Mouse (Mus musculus): ENCODE results near the gene M6pr.
"Not testable (repeated sequence)": the region's sequence is repeated elsewhere in the genome, so short reads cannot be mapped to it uniquely, and the experiment has no call there.

The M6pr gene

DNA sequence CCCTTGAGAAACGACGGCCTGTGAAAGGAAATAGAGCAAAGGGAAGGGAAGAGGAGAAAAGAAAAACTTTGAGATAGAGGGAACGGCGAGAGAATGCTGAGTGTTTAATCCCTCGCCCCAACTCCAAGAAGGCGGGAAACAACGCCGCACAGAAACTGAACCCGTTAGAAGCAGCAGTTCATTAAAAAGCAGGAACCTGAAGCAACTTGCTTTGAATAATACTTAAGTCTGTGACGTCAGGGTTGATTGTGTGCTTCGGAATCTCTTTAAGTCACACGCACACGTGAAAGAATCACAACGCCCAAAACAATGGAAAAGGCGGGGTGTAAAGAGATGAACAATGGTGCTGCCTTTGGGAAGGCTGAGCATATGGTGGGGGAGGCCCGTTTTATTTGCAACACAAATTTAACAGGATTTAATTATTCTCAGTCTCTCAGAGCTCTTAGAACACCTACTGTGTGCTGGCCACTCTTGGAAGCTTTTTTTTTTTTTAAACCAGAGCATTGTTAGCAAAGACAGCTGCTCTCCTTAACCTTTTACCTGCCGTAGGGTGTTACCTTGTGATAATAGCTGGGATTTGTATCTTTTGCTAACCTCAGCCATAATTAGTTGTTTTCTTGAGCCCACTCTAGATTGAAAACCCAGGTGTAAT is 32.0 kb downstream of the M6pr start, which contains the start of gene Phc1:
Phc1 (minus strand) TSS at position 213 of the 652 bp plus-strand sequence.
- in situ Hi-C loops (cut with MboI, MseI), result no loop called here

DNA sequence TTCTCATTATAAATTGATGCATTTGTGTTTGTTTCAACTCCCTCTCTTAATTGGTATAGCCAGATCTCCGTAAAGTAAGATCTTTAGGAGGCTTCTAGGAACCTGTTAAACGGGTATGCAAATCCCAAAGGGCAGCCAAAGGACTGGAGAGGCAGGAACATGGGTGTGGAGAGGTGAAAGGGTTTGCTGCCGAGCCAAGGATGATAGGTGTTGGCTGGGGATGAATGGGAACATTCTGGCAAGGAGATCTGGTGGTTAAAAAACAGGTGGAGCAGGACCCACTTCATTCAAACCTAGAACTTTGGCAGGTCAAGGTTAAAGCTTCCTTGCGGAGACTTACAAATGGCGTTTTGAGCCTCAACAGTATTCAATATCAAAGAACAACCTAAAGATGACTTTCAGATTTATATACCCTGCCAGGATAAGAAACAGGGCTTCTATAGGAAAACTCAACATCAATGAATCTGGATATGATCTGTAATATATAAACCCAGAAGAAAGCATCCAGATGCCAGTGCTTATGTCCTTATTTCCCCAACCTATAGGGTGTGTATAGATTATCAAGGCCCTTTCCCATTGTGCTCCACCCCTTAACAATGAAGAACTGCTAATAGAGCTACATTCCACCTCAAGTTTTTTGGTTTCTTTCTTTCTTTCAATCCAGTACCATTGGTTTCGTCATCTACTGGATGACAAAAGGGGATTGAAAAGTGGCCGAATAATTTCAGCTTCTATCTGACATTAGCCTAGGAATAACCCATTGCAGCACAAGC is 32.7 kb downstream of the M6pr start:
- in situ Hi-C loops (cut with MboI, MseI), result no loop called here

DNA sequence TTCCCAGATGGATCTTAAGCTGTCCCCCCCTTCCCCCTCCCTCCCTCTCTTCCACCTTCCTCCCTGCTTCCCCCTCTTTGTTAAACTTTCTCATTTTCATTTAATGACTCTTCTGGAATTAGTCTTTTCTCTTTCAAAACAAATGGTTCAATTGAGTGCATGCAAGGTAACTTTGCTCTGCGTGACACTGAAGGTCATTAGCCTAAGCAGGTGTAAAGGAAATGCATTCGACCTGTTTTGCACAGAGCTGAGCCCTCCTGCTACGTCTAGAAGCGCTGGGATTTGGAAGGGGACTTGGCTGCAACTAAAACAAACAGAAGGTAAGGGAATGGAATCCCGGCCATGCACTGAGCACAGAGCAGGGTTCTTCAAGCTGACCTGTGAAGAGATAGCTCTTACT is 33.6 kb downstream of the M6pr start:
- in situ Hi-C loops (cut with MboI, MseI), result no loop called here

DNA sequence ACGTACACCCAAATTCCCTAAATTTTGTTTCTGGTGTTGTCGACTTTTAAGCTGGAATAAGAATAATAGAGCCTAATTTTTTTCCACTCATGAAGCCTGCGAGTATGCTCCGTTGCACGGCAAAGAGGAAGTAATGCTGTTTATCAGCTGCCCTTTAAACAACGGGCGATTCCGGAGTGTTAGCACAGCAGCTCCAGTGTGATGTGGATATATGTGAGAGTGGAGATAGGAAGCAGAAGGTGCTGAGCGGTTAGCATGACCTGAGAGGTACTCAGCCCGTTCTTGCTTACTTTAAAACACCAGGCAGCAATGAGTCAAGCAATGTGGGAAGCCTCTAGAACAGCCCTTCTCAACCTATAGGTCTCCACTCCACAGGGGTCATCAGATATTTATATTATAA is 35.2 kb downstream of the M6pr start:
- in situ Hi-C loops (cut with MboI, MseI), result no loop called here

DNA sequence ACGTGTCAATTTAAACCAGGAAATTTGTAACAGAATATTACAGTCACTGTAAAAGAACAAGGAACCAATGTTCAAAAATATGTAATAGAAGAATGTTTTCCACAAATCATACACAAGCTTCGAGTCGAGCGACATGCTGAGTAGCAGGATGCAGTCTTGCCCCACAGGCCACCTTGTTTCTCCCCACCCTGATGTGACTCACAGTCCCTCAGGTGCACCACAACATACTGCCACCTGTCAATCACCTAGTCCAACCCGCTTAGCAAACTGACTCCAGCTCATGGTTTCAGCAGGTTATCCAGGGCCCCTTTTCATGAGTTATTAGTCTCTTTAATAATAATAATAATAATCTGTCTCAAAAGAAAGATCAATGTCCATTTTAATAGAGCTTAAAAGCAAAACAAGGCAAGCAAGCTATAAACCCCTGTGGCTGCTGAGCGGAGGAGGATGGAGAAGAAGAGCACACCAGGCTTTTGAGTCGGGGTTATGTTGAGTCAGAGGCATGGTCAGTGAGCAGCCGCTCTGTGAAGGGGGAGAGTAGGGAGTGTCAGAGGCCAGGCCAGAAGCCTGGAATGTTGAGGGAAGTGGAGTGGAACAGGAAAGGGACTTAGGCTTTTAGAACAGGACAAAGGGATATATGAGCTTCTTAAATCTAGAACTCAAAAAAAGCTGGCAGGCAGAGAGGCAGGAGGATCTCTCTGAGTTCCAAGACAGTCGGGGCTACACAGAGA is 36.0 kb downstream of the M6pr start:
- in situ Hi-C loops (cut with MboI, MseI), result no loop called here

DNA sequence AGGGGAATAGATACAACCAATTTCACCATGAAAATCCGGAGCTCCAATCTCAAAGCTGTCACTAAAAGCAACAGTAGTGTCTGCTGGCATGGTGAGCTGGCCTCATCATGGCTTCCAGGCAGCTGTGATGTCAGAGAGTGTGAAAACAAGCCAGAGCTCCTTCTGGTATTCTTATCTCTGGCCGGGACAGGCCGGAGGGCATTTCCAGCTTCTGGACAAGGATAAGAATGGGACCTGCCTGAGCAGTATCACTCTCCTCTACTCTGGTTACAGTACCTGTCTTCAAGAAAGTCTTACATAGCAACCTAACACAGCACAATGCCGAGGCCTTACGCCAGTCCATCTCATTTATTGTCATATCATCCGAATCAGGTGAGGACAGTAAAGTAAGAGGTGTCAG is 37.2 kb downstream of the M6pr start:
- in situ Hi-C loops (cut with MboI, MseI), result no loop called here

DNA sequence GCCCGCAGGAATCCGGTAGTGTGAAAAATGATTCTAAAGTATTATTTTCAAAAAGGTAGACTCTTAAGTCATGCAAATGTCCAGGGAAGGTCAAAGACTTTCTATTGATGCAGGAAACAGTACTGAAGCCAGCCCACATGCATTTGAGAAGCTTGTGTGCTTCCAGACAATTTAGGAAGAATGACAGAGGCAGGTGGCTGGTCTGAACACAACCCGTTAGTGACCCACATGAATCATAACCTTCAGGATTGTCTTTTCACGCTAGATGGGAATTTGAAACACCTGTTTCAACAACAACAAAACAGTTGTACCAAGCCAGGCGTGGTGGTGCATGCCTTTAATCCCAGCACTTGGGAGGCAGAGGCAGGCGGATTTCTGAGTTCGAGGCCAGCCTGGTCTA is 37.9 kb downstream of the M6pr start:
- in situ Hi-C loops (cut with MboI, MseI), result no loop called here

DNA sequence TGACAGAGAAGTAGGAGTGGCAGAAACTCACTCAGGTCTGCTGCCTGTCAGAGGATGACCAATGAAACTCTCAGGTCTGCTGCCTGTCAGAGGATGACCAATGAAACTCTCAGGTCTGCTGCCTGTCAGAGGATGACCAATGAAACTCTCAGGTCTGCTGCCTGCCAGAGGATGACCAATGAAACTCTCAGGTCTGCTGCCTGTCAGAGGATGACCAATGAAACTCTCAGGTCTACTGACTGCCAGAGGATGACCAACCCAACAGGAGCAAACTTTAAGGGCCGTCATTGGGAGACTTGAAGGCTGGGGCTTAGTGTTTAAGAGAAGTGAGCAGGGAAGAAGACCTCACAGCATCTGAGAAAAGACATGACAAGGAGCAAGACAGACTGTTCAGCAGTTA is 38.8 kb downstream of the M6pr start:
- in situ Hi-C loops (cut with MboI, MseI), result not testable (repeated sequence)

DNA sequence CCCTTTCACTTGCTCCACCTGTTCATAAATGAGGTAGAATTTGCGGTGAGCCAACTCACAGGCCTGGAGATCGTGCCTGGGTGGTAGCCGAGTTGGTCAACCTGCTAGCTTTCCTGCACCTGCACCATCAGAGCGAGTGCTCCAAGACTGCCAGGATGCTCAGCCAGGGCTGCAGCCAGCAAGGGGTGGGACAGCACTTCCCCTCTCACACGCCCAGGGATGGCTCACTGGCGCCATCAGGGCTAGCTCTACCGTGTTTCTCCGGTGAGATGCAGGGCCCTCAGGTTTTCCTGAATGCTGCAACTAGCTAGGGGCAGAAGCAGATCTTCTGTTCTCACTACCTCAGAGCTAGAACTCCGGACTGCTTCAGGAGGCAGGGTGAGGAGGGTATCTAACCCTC is 47.4 kb downstream of the M6pr start:
- in situ Hi-C loops (cut with MboI, MseI), result no loop called here

DNA sequence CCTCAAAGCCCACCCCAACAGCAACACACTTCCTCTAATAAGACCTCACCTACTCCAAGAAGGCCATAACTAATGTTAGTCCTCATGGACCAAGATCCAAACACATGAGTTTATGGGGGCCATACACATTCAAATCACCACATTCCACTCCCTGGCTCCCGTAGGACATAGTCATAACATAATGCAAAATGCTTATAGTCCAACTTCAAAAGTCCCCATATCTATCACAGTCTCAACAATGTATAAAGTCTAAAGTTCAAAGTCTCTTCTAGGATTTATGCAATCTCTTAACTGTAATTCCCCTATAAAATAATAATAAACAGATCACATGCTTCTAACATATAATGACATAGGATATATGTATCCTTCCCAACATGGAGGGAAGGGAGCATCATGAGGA is 48.6 kb downstream of the M6pr start:
- in situ Hi-C loops (cut with MboI, MseI), result no loop called here

DNA sequence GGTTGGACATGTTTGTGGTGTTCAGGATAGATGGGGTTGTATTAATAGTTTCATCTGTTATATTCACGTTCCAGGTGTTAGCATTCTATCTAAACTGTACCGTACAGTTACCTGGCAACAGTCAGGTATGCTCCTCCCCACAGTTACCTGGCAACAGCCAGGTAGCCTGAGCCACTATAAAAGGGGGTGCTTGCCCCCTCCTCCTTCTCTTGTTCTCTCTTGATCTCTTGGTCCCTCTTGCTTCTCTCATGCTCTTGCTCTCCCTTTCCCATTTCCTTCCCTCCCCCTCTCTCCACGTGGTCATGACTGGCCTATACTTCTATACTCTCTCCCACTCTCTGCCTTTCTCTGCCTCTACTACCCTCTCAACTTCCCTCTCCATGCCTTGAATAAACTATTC is 57.2 kb downstream of the M6pr start:
- in situ Hi-C loops (cut with MboI, MseI), result no loop called here

DNA sequence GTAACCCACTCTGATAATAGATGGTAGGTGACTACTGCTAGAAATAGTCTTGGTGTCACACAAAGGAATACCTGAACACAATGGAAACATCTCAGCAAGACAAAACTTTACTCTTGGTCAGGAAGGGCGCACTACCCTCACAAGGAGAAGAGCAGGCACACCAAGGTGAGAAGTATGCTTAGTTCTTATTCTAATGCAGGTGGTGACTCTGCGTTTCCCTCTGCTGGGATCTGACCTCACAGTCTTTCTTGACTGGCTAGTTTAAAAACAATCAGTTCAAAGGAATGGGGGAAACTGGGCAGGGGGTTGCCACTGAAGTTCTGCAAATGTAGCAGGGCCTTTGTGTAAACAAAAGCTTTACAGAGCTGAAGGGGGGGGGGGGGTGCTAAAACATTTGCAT is 57.8 kb downstream of the M6pr start:
- in situ Hi-C loops (cut with MboI, MseI), result no loop called here

DNA sequence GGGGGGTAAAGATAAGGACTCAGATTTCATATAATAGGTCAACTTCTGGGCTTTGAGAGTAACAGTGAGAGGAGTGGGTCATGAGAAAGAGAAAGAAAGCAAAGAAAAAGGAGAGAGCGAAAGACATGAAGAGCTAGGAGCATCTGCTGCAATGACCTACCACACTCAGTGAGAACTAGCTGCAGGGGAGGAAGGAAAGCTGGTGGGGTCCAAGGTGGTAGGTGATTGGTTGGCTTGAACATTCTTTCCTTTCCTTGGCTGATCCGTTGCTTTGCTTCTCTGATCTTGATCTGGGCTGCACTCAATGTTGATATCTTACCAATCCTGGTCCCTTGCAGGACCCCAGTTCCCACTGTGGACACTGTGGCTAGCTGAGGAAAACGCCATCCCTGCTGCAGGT is 58.5 kb downstream of the M6pr start:
- in situ Hi-C loops (cut with MboI, MseI), result no loop called here

Data from regulatory T cell (primary cell).